Mouse (Mus musculus): ENCODE data around the gene Oaz3.

Oaz3 gene

GRCm38 (mm10) chr3:94389420-94389819 lies 54.3 kb downstream of the Oaz3 start:
- no peak for DNase-seq (ENCODE audit: low read depth in 2 of 2, low spot score in 2 of 2)

- DNase-seq (ENCODE audit: low read depth in 2 of 2, low spot score in 2 of 2) = peak in 1 of 2 experiments; percentile 44
These were observed 55.7 kb downstream of the Oaz3 start for GRCm38 (mm10) chr3:94388047-94388446.

GRCm38 (mm10) chr3:94387391-94387790 lies 56.3 kb downstream of the Oaz3 start:
- DNase-seq (ENCODE audit: low read depth in 2 of 2, low spot score in 2 of 2) = no peak

- no peak for DNase-seq (ENCODE audit: low read depth in 2 of 2, low spot score in 2 of 2)
These were observed 57.0 kb downstream of the Oaz3 start for GRCm38 (mm10) chr3:94386671-94387070.

GRCm38 (mm10) chr3:94383476-94383875 lies 60.2 kb downstream of the Oaz3 start:
- DNase-seq (ENCODE audit: low read depth in 2 of 2, low spot score in 2 of 2) = no peak

Measured in CD8-positive naive resting alpha-beta T cell, adult 2 months (primary cell).